Mouse (Mus musculus): ENCODE data around the gene Cryba2. TPM values are rescaled to one million over a fixed set of nuclear protein-coding genes. Genes with fewer than 3 reads are reported as not detected.

The Cryba2 gene
- polyA plus RNA-seq, 1 experiment from 2014 or later, result not detected

DNA sequence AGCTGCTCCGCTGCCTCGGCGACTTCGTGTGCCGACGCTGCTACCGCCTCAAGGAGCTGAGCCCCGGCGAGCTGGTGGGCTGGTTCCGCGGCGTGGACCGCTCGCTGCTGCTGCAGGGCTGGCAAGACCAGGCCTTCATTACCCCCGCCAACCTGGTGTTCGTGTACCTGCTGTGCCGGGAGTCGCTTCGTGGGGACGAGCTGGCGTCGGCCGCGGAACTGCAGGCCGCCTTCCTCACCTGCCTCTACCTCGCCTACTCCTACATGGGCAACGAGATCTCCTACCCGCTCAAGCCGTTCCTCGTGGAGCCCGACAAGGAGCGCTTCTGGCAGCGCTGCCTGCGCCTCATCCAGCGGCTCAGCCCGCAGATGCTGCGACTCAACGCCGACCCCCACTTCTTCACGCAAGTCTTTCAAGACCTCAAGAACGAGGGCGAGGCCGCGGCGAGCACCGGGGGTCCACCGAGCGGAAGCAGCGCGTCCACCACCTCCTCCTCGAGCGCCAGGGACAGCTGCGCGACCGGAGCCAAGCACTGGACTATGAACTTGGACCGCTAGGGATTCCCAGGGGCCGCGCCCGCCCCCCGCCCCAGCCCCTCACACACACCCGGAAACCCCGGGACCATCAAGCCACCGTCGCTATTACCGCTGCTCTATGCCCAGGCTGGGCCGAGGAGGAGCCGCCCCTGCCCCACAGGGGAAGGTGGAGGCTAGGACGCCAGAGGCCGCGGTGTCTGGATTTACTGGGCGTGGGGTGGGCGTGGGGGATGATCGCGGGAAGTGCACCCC lies 37.1 kb downstream of the Cryba2 start:
- H3K27me3 ChIP-seq, result peaks cover 86% of the 10 kb centered on the region
- no peaks in the 10 kb centered on the region for H3K36me3 ChIP-seq (replicated peaks)
- H3K27ac ChIP-seq, result no peak overlapping the region
- ATAC-seq (ENCODE audit: low FRiP score), result no peak
- peak overlapping the region; percentile 94 for H3K4me2 ChIP-seq
- H3K9me3 ChIP-seq, result no peaks in the 10 kb centered on the region
- WGBS, result 1% methylated on average over 70 of the region's 74 CpGs
- peak overlapping the region; percentile 65 for H3K4me3 ChIP-seq (replicated peaks)
- H3K9ac ChIP-seq, result peak overlapping the region; percentile 84
- H3K4me1 ChIP-seq, result peaks cover 68% of the 10 kb centered on the region

DNA sequence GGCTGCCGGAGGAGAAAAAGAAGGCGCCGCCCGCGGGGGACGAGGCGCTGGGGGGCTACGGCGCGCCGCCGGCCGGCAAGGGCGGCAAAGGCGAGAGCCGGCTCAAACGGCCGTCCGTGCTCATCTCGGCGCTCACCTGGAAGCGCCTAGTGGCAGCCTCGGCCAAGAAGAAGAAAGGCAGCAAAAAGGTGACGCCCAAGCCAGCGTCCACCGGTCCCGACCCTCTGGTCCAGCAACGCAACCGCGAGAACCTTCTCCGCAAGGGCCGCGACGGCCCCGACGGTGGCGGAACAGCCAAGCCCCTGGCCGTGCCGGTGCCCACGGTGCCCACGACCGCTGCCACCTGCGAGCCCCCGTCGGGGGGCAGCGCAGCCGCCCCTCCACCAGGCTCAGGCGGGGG lies 37.8 kb downstream of the Cryba2 start:
- Histone ChIP-seq H3K36me3 (replicated peaks) (no peaks in the 10 kb centered on the region), H3K27ac (peak overlapping the region; percentile 72), H3K4me3 (replicated peaks) (peak overlapping the region; percentile 65), H3K9me3 (no peaks in the 10 kb centered on the region), H3K4me2 (peak overlapping the region; percentile 94), H3K27me3 (peaks cover 88% of the 10 kb centered on the region), H3K4me1 (peaks cover 75% of the 10 kb centered on the region), H3K9ac (peak overlapping the region; percentile 84)
- WGBS, result 0% methylated on average over 44 of the region's 48 CpGs
- 0 out of 2 replicates have a peak, but pooled peaks have one; percentile 2 for ATAC-seq (ENCODE audit: low FRiP score)

DNA sequence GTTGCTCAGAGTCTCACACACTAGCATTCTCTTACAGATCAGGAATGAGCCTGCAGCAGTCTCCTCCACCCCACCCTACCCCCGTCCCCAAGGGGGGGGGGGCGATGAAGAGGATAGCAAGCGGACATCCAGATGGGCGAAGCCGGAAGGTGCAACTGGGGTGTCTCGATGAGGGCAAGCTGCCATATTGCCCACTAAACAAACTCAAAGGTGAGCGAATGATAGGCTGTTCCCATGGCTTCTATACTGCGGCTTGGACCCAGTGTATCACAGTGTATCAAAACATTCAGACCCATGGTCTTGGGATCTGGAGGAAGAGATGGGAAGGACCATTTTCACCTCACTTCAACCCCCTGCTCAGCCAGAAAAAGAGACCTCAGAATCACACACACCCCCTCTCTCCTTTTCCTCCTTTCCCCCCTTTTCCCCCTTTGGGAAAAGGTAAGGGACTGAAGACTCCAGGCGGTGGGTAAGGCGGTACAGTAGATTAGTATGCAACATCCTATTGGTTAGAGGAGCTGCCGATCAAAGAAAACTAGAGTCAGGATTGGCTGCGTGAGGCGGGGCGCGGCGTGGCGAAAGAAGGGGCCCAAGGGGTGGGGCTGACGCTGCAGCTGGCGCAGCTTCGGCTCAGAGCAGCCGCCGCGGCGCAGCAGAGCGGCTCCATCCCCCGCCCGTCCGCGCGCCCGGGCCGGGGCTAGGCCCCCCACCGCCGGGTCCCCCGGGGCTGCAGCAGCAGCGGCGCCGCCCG lies 38.5 kb downstream of the Cryba2 start, which contains the start of gene Cdk5r2:
Gene Cdk5r2, plus strand, starts transcription at position 629 of the 751 bp plus-strand sequence.
- Histone ChIP-seq H3K27me3 (peaks cover 88% of the 10 kb centered on the region), H3K9ac (peak within 1 kb of the TSS; percentile 84), H3K27ac (peak within 1 kb of the TSS; percentile 72), H3K36me3 (replicated peaks) (no peaks in the 10 kb centered on the region), H3K4me1 (peaks cover 71% of the 10 kb centered on the region), H3K9me3 (no peaks in the 10 kb centered on the region), H3K4me3 (replicated peaks) (peak within 1 kb of the TSS; percentile 65), H3K4me2 (peak within 1 kb of the TSS; percentile 94)
- ATAC-seq (ENCODE audit: low FRiP score), result peak; percentile 91
- WGBS, result 3% methylated on average over 39 of the region's 39 CpGs

DNA sequence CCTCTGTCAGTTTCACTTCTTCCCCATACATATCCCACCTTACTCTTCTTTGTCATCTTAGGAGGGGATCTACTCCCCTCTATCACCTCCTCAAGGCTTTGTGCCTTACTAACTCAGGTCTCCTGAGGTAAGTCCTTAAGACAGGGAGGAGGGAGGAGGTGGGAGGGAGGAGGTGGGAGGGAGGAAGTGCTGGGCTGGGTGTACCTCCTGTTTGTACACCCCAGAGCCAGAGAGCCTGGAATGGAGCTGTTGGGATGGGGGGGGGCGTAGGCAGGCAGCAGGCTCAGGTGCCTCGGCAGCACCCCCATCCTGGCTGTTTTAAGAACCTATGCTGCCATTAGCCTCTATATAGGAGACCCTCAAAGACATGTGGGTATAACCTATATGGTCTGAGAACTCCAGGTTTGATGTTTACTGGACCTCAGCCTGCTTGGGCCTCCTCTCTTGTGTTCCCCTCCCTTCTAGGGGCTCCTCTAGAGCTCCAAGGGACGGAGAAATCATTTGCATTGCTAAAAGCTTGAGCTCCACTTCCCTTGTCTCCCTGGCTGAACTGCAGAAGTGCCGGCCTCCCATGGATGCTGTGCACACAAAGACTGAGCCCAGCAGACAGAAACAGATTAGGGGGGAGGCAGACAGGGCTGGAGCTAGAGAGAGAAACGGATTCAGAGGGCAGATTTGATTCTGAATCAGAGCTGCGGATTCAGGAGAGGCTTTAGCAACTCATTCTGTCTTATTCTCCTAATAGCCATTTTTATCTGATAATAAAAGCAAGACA lies 41.8 kb downstream of the Cryba2 start:
- WGBS, result 6% methylated on average over 6 of the region's 6 CpGs
- H3K9ac ChIP-seq, result 0 out of 2 replicates have a peak overlapping the region, but pooled peaks have one; percentile 25
- H3K27ac ChIP-seq, result peak overlapping the region; percentile 14; the same call in 1 of the 2 replicates
- H3K4me1 ChIP-seq, result peaks cover 42% of the 10 kb centered on the region
- no peaks in the 10 kb centered on the region for H3K36me3 ChIP-seq (replicated peaks)
- no peak overlapping the region for H3K4me3 ChIP-seq (replicated peaks)
- peaks cover 61% of the 10 kb centered on the region for H3K27me3 ChIP-seq
- H3K4me2 ChIP-seq, result peak overlapping the region; percentile 17; the same call in 1 of the 2 replicates
- peak; percentile 16; the same call in 1 of the 2 replicates for ATAC-seq (ENCODE audit: low FRiP score)
- H3K9me3 ChIP-seq, result no peaks in the 10 kb centered on the region

DNA sequence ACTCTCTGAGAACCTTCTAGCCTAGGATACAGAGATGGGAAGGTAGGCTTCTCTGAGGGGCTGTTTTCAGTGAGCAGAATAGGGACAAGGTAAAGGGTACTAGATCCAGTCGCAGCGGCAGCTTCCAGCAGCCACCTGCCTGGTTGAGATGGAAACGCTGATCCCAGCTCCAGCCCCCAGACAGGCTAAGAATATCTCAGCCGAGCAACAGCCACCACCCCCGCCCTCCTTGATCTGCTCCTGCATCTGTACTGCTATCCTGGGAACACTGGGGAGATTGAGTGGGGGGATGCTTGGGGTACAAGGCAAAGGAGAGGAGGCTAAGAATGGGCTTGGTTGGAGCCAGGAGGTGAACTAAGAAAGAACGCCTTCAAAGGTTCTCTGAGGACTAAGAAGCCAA lies 42.7 kb downstream of the Cryba2 start:
- Histone ChIP-seq H3K9me3 (no peaks in the 10 kb centered on the region), H3K27ac (no peak overlapping the region), H3K36me3 (replicated peaks) (no peaks in the 10 kb centered on the region), H3K27me3 (peaks cover 54% of the 10 kb centered on the region), H3K4me2 (no peak overlapping the region), H3K4me1 (peaks cover 33% of the 10 kb centered on the region), H3K4me3 (replicated peaks) (no peak overlapping the region), H3K9ac (no peak overlapping the region)
- 23% methylated on average over 6 of the region's 6 CpGs for WGBS
- ATAC-seq (ENCODE audit: low FRiP score), result no peak

DNA sequence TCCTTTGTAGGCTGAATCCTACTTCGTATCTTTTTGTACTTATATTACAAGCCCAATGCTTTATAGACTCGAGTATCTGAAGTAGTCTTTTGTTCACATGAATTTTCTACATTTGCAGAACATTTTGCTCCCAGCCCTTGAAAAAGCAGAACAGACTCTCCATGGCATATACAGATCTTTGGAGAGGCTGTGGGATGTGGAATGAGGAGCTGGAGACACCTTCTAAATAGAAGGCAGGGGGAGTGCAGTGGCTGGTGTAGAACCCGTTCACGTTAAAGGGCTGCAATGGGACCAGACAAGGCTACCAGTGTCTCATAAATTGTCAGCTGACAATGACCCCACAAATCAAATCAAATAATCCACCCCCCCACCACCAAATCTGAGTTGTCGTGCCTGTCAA lies 44.0 kb downstream of the Cryba2 start:
- no peak for ATAC-seq (ENCODE audit: low FRiP score)
- 49% methylated on average over 5 of the region's 5 CpGs for WGBS

DNA sequence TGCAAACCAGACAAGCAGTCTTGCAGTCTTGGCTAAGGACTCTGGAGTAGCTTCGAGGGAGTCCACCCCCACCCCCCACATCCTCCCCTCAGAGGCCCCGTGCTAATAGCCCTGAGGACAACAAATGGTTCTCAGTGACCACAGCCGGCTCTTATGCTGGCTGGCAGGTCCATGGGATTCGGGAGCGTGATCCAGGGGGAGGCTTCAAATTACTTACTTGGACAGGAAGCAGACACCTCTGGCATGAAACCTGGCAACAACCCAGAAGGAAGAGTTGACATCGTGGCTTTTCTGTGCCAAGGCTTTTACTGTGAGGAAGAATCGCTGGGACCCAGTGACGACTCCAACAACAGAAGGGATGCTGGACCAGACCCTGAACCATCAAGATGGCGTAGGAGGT lies 46.6 kb downstream of the Cryba2 start:
- Histone ChIP-seq H3K9ac (no peak overlapping the region), H3K4me2 (no peak overlapping the region), H3K4me3 (replicated peaks) (no peak overlapping the region), H3K4me1 (peaks cover 13% of the 10 kb centered on the region), H3K27ac (no peak overlapping the region), H3K9me3 (no peaks in the 10 kb centered on the region), H3K36me3 (replicated peaks) (no peaks in the 10 kb centered on the region), H3K27me3 (peaks cover 32% of the 10 kb centered on the region)
- ATAC-seq (ENCODE audit: low FRiP score), result no peak
- WGBS, result 49% methylated on average over 9 of the region's 9 CpGs

More for the DNA sequence above, 44.0 kb downstream of the Cryba2 start:
- peaks cover 26% of the 10 kb centered on the region for H3K4me1 ChIP-seq
- no peaks in the 10 kb centered on the region for H3K9me3 ChIP-seq
- no peak overlapping the region for H3K27ac ChIP-seq
- no peaks in the 10 kb centered on the region for H3K36me3 ChIP-seq (replicated peaks)
- no peak overlapping the region for H3K4me2 ChIP-seq
- no peak overlapping the region for H3K9ac ChIP-seq
- H3K4me3 ChIP-seq (replicated peaks), result no peak overlapping the region
- peaks cover 49% of the 10 kb centered on the region for H3K27me3 ChIP-seq

DNA sequence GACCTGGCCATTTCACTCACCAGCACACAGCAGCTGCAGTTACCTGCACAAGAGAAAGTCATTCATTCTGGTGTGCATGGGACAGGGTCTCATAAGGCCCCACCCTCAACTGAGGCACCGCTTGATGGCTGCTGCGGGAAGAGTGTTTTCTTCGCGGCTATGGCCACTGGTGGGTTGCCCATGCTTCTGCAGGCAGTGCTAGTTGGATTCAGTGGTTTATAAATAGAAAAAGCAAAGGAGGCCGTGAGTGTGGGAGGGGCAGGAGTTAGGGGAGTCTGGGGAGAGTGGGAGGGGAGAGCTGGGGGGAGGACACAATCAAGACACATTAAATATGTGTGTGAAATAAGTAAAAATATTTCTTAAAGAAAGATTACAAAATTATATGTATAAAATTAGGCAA lies 49.9 kb downstream of the Cryba2 start:
- Histone ChIP-seq H3K4me3 (replicated peaks) (no peak overlapping the region), H3K27me3 (peaks cover 17% of the 10 kb centered on the region; the same call in 1 of the 2 replicates), H3K36me3 (replicated peaks) (no peaks in the 10 kb centered on the region), H3K9me3 (no peaks in the 10 kb centered on the region), H3K4me2 (no peak overlapping the region), H3K27ac (no peak overlapping the region), H3K4me1 (no peaks in the 10 kb centered on the region), H3K9ac (no peak overlapping the region)
- 92% methylated on average over 5 of the region's 5 CpGs for WGBS
- ATAC-seq (ENCODE audit: low FRiP score), result no peak

MicroRNAs encoded within 50 kb of the gene (microRNA counts, 519-probe panel; counts per million panel counts)
- microRNA mmu-miR-375, result 3,021 counts per million, percentile 24 among the panel's probes with 10 or more counts

Small RNA genes within 50 kb of the gene (microRNA-seq; reads per million reads assigned to microRNA genes)
- 355 reads per million, percentile 65 among the genes with 10 or more reads in this experiment for gene Mir375

Other genes starting within 250 kb of the Cryba2 start
- gene Ttll4, start 231.4 kb downstream of the Cryba2 start, polyA plus RNA-seq (2016; fragmentation: Nextera tagmentation; extraction: Ambion mirVana), result 48.6 and 53.0 TPM in 2 replicates
- 3.0 and 3.3 TPM in 2 replicates for gene Cyp27a1, start 179.6 kb downstream of the Cryba2 start, polyA plus RNA-seq (2016; fragmentation: Nextera tagmentation; extraction: Ambion mirVana)
- not detected in 2 replicates for gene Prkag3, start 143.9 kb downstream of the Cryba2 start, polyA plus RNA-seq (2016; fragmentation: Nextera tagmentation; extraction: Ambion mirVana)
- 3.3 and 4.5 TPM in 2 replicates for gene Wnt6, start 121.3 kb downstream of the Cryba2 start, polyA plus RNA-seq (2016; fragmentation: Nextera tagmentation; extraction: Ambion mirVana)
- gene Wnt10a, start 101.6 kb downstream of the Cryba2 start, polyA plus RNA-seq (2016; fragmentation: Nextera tagmentation; extraction: Ambion mirVana), result 1.00 and 2.0 TPM in 2 replicates
- 2.0 TPM in 2 replicates for gene Cdk5r2, start 38.2 kb downstream of the Cryba2 start, polyA plus RNA-seq (2016; fragmentation: Nextera tagmentation; extraction: Ambion mirVana)
- gene Fev, start 7.7 kb downstream of the Cryba2 start, polyA plus RNA-seq (2016; fragmentation: Nextera tagmentation; extraction: Ambion mirVana), result not detected in 2 replicates
- gene Cfap65, start 42.5 kb upstream of the Cryba2 start, polyA plus RNA-seq (2016; fragmentation: Nextera tagmentation; extraction: Ambion mirVana), result 0.24 and 0.55 TPM in 2 replicates
- gene Ihh, start 58.5 kb upstream of the Cryba2 start, polyA plus RNA-seq (2016; fragmentation: Nextera tagmentation; extraction: Ambion mirVana), result 0.19 TPM in 1 of 2 replicates, not detected in the other
- gene Nhej1, start 232.1 kb upstream of the Cryba2 start, polyA plus RNA-seq (2016; fragmentation: Nextera tagmentation; extraction: Ambion mirVana), result 10.1 and 10.9 TPM in 2 replicates
- not detected in 2 replicates for gene Slc23a3, start 240.7 kb upstream of the Cryba2 start, polyA plus RNA-seq (2016; fragmentation: Nextera tagmentation; extraction: Ambion mirVana)
- 48.1 and 50.5 TPM in 2 replicates for gene Cnppd1, start 249.6 kb upstream of the Cryba2 start, polyA plus RNA-seq (2016; fragmentation: Nextera tagmentation; extraction: Ambion mirVana)
- gene Retreg2, start 249.6 kb upstream of the Cryba2 start, polyA plus RNA-seq (2016; fragmentation: Nextera tagmentation; extraction: Ambion mirVana), result 63.5 and 70.6 TPM in 2 replicates

All from forebrain, embryonic 12.5 days (tissue).